Mouse (Mus musculus): ENCODE measurements around the gene Epha3.

Gene Epha3

DNA sequence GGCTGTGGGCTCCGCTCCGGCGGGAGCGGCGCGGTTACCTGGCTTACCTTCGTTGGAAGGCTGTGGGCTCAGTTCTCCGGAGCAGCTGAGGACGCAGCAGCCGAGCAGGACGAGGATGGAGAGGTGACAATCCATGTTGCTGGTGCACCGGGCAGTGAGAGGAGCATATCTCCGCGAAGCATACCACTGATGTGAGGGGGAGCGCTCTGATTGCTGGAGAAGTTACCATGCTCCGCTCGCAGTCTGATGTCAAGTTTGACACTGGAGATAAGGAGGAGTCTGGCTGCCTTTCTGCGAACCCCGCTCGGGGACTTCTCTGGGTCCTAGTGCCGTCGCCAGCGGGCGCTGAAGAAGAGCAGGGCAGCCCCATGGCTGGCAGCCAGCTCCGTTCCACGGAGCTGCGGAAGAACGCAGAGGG is at the start of gene Epha3:
TSS of gene Epha3 (minus strand) at position 263 of the 418 bp plus-strand sequence.
- DNase-seq (ENCODE audit: low spot score), result peak; percentile 65

GRCm38 (mm10) chr16:63903425-63903824 is 39.5 kb upstream of the Epha3 start:
- DNase-seq (ENCODE audit: low spot score), result no peak

DNA sequence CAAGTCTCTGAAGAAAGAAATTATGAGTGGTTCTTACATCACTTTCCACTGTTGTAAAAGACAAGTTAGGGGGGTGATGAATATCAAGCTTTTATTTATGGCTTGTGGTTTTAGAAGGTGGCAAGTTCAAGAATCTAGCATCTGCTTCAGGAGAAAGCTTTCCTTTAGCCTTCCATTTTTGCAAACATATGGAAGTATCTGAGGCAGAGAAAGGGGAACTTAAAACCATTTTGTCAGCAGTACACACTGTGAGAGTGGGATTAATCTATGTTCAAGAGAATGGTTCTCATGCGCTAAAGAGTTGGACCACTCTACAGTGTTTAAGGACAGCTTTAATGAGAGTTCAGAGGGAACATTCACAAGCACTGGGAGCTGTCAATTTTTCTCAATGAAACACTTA is 17.2 kb upstream of the Epha3 start:
- DNase-seq (ENCODE audit: low spot score), result no peak

DNA sequence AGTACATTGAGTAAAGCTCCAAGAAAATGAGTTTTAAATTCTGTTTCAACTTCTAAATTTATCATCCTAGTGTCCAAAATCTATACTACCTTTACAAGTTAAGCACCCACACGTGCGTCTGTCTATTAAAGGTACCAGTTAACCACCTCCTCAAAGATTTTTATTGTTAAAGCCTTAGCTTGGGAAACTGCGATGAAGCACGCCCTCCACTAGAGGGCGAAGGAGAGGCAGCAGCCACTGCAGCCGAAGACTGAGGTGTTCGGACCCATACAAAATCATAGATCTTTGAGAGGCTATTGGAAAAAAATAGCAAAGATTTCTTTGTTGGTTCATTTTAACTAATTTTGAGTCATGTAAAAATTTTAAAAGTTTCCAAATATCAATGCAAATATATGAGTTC is 8.3 kb upstream of the Epha3 start:
- DNase-seq (ENCODE audit: low spot score), result peak; percentile 25

DNA sequence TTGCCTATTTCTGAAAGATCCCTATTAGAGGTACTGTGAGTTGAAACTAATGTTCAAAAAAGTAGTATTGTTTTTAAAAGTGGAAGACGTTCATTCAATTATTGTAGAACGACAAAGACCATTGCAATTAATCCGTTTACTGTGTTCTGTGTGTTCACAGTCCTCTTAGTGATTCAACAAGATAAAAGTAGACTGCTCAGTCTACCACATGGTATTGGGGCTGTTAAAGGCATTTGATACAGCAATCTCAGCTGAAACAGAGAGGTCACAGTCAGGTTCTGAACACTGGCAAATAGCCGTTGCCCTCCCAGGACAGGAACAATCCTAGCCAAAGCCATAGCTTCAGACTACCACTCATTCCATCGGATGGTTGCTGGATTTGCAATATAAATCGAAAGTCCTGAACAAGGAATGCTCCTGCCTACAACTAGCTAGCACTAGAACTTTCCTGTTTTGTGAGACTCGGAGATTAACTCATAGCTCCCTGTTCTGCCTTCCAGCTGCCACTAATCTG is 545 bp upstream of the Epha3 start:
- no peak for DNase-seq (ENCODE audit: low spot score)

GRCm38 (mm10) chr16:63863181-63863580 is 794 bp downstream of the Epha3 start:
- DNase-seq (ENCODE audit: low spot score), result no peak

GRCm38 (mm10) chr16:63857561-63857960 is 6.4 kb downstream of the Epha3 start:
- DNase-seq (ENCODE audit: low spot score), result no peak

DNA sequence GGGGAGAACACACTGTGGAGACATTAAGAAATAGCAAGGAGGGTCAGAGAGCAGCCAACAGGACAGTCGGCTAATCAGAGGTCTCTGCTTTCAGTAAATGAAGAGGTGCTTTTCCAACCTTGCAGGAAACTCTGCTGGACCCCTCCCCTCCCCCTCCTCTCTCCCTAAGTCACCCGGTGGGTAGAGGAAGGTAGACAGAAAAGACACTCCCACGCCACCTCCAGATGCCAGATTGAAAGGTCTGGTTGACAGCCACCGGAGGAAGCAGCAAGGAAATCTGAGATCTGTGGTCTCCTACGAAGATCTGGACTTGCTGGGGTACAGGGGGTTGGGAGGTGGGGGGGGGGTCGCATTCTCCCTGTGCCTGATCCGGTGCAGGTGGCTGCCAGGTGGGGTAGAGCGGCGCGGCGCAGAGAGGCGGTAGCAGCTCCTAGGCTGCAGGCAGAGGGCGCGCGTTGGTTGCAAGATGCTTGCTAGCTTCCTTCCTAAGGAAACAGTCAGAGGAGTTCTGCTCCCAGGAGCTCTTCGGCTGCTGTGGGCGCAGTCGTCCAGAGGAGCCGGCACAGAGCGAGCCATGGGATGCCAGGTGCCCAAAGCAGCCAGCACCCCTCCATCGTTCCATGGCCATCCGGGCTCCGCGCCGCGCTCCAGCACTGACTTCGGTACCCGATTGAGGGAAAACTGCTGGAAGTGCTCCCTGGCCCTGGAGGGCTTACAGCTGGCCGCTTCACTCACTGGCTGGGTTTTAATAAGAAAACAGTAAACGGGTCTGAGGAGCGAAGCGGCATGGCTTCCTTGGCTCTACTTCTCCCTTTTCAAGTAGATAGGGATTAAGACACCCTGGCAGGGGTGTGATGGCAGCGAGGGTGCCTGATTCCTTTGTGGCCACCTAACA is 7.1 kb downstream of the Epha3 start:
- peak; percentile 45 for DNase-seq (ENCODE audit: low spot score)

GRCm38 (mm10) chr16:63850297-63850696 is 13.7 kb downstream of the Epha3 start:
- DNase-seq (ENCODE audit: low spot score), result no peak

- no peak for DNase-seq (ENCODE audit: low spot score)
Observed at GRCm38 (mm10) chr16:63842911-63843310, 21.1 kb downstream of the Epha3 start.

GRCm38 (mm10) chr16:63837466-63837865 is 26.5 kb downstream of the Epha3 start:
- no peak for DNase-seq (ENCODE audit: low spot score)

DNA sequence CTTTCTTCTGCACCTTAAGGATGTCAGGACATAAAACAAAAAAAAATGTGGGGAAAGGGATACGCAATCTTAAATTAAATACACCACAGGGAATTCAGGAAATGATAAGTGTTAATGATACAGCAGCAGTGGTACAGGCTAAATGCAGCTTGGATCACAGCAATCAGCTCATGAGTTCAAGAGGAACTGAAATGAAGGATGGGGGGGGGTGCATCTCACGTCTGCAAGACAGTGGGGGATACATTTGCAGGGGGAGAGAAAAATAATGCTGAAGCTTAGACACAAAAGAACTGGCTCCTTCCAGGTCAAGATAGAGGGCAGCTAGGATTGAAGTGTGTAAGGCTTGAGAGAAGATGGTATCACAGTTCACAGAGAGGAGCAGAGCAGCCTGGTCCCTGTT is 42.8 kb downstream of the Epha3 start:
- DNase-seq (ENCODE audit: low spot score), result no peak

DNA sequence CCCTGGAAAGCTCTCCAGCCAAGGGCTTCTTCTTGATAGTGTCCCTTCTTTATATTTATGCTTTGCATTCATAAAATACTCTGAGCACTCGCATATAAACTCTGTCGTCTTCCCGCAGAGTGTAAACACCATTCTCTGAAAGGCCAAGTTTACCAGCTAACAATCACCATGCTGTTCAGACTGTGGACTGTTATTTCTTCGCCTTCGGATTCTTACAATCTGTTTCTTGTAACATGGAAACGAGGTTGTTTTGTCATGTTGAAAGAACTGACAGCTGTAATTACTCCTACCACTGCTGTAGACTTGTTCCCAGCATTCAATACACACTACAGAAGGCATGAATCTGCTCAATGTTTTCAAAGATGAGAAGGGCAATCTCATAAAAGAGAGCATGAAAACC is 46.4 kb downstream of the Epha3 start:
- DNase-seq (ENCODE audit: low spot score), result no peak

- DNase-seq (ENCODE audit: low spot score), result no peak
Observed at GRCm38 (mm10) chr16:63816672-63817071, 47.3 kb downstream of the Epha3 start.

DNA sequence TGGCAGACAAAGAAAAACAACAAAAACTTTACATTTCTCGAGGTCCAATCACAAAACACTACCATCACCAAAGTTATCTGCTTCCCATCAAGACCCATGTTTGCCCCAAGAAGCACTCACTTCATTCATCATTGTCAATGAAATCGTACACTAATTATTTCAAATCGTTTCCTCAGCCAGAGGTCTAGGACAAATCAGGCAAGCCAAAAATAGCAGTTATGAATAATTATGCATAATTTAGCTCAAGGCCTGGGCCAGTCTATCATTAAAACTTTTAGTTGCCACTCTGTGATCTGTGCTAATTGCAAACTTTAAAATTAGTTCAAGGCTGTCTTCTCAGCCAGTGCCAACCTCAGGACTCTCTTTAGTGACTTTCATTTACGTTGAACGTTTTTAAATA is 54.1 kb downstream of the Epha3 start:
- DNase-seq (ENCODE audit: low spot score), result no peak

- no peak for DNase-seq (ENCODE audit: low spot score)
Observed at GRCm38 (mm10) chr16:63808991-63809390, 55.0 kb downstream of the Epha3 start.

GRCm38 (mm10) chr16:63806437-63807129 is 57.4 kb downstream of the Epha3 start:
- no peak for DNase-seq (ENCODE audit: low spot score)

GRCm38 (mm10) chr16:63806025-63806424 is 58.0 kb downstream of the Epha3 start:
- no peak for DNase-seq (ENCODE audit: low spot score)

GRCm38 (mm10) chr16:63801436-63801835 is 62.5 kb downstream of the Epha3 start:
- no peak for DNase-seq (ENCODE audit: low spot score)

- no peak for DNase-seq (ENCODE audit: low spot score)
Observed at GRCm38 (mm10) chr16:63798341-63798740, 65.6 kb downstream of the Epha3 start.

GRCm38 (mm10) chr16:63794292-63794691 is 69.7 kb downstream of the Epha3 start:
- no peak for DNase-seq (ENCODE audit: low spot score)

- DNase-seq (ENCODE audit: low spot score), result no peak
Observed at GRCm38 (mm10) chr16:63793805-63794204, 70.2 kb downstream of the Epha3 start.

- no peak for DNase-seq (ENCODE audit: low spot score)
Observed at GRCm38 (mm10) chr16:63792084-63792483, 71.9 kb downstream of the Epha3 start.

Measured in testis, postnatal 14 days (tissue).